Mouse (Mus musculus): ENCODE data around the gene Ang6. TPM values are rescaled to one million over a fixed set of nuclear protein-coding genes. Genes with fewer than 3 reads are reported as not detected.
"Not testable (repeated sequence)": the region's sequence is repeated elsewhere in the genome, so short reads cannot be mapped to it uniquely, and the experiment has no call there.

Gene Ang6
- not detected for total RNA-seq (2022)

- DNase-seq, result no peak
Observed at GRCm38 (mm10) chr14:44002169-44002568, at the start of gene Ang6. Ang6 (minus strand) TSS chr14:44002269.

- not testable (repeated sequence) for DNase-seq
Observed at GRCm38 (mm10) chr14:44046567-44046966, 44.5 kb upstream of the Ang6 start.

DNA sequence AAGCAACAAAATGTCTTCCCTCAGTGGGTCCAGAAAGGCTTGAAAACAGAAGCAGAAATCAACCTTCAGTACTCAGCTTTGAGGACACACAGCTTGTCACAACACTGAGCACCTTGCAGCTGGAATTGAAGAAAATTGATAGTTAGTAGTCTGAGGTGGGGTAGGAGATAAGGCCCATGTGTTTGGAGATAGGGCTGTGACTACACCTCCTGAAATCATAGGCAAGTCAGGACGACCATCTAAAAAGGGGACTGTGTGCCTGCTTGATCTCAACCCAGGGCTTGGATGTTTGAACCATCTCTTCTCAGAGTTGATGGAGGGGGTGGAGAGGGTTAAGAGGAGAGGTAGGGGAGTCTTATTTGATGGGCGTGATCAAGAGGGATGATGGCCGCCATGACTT is 29.8 kb upstream of the Ang6 start:
- DNase-seq, result not testable (repeated sequence)

DNA sequence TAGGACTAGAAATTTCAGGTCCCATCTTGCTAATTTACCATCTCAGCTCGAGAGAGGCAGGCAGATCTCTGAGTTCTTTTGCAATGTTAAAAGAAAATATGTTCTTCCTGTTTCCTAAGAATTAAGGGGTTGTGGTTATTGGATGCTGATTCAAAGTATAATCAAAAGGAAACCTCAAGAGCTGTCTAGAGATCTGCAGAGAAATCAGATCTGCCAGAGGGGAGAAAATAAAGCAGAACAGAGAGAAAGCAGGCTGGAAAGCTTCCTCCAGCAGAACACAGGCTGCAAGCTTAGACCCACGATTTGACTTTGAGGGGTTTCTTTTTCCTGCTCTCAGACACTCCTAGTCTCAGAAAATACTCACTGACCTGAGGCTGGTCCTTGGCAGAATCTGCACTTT is 7.6 kb upstream of the Ang6 start:
- DNase-seq, result not testable (repeated sequence)

- not testable (repeated sequence) for DNase-seq
Observed at GRCm38 (mm10) chr14:44008021-44008420, 6.0 kb upstream of the Ang6 start.

- DNase-seq, result no peak
Observed at GRCm38 (mm10) chr14:44001600-44001999, 469 bp downstream of the Ang6 start.

GRCm38 (mm10) chr14:43998455-43999000 is 3.5 kb downstream of the Ang6 start:
- DNase-seq, result not testable (repeated sequence)

DNA sequence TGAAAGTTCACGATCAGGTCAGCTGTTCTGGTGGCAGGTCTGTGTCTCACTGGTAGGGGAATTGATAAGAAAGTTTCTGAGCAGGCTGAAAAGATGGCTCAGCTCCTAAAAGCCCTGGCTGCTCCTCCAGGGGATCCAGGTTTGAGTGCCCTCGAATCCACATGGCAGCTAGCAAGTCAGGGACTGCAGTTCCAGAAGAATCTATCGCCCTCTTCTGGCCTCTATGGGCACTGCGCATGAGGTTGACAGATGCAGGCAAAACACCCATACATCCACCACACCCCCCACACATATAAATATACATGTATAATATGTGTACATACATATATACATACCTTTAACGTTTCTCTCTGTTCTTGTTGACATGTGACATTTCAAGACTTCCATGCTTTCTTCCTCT is 14.7 kb downstream of the Ang6 start:
- DNase-seq, result peak; percentile 26

DNA sequence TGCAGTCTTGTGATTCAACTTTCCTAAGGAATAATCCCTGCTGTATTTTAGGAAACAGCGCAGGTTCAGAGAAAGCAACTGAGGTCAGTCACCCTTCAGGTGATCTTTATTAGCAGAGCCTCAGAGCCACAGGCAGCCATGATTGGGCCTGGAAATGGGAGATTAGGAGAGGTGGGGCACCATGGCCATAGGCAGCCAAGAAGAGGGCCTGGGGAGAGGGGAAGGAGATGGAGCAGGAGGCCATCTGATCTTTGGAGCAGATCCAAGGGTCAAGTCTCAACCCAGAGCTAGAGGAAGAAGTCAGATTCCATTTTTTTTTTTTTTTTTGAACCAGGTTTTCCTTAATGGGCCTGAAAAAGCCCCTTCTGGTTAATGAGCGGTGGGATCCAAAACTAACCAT is 15.9 kb downstream of the Ang6 start:
- DNase-seq, result no peak

GRCm38 (mm10) chr14:43983897-43984296 is 18.2 kb downstream of the Ang6 start:
- peak; percentile 12 for DNase-seq

DNA sequence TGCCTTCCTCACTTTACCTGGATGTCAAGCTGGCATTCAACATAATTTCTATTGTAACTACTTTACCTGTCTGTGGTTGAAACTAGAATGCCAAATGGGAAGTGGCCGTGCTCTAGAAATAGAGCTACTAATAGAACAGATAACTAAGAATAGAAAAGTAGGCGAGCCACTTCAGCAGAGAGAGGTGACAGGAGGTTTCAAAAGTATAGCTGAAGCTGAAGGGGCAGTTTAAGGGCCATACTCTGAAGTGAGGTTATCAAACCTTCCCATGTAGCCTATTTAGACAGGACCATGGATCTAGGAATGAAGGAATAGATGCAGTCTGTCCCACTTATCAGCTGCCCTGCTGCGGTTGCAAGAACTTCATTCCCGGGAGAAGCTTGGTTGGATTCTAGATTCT is 18.6 kb downstream of the Ang6 start:
- no peak for DNase-seq

DNA sequence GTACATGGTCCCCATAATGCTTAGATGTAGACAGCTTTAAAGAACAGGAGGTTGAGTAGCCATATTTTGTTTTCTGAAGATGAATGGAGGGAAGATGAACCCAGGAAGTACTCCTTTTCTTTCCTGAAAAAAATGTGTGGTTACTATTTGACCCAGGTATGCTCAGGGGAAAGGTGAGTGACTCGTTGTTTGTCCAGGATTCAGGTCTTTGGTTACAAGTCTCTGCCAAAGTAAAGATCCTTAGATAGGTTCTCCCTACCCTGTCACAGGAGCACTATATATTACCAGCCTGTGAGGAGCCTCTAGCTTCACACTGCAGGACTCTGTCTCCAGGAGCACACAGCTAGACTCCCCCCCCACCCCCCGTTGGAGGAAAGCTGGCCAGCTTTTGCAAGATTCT is 45.3 kb downstream of the Ang6 start, which contains the start of gene Ang5:
Gene Ang5, plus strand, starts transcription at position 301 of the 400 bp plus-strand sequence.
- DNase-seq, result not testable (repeated sequence)

- DNase-seq, result not testable (repeated sequence)
Observed at GRCm38 (mm10) chr14:43955074-43955473, 47.0 kb downstream of the Ang6 start.

DNA sequence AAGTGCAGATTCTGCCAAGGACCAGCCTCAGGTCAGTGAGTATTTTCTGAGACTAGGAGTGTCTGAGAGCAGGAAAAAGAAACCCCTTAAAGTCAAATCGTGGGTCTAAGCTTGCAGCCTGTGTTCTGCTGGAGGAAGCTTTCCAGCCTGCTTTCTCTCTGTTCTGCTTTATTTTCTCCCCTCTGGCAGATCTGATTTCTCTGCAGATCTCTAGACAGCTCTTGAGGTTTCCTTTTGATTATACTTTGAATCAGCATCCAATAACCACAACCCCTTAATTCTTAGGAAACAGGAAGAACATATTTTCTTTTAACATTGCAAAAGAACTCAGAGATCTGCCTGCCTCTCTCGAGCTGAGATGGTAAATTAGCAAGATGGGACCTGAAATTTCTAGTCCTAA is 48.7 kb downstream of the Ang6 start:
- DNase-seq, result not testable (repeated sequence)

Other genes starting within 250 kb of the Ang6 start
- gene Gm8180, start 217.5 kb downstream of the Ang6 start, total RNA-seq (2022), result not detected
- gene Ear1, start 126.8 kb downstream of the Ang6 start, total RNA-seq (2022), result not detected
- gene Ear10, start 78.7 kb downstream of the Ang6 start, total RNA-seq (2022), result not detected
- 1 to 10 TPM in 3 of 4 experiments, under 1 TPM in 1; 0.92 to 4.9 (median 2.6) TPM for gene Gm8113, start 76.9 kb downstream of the Ang6 start, total RNA-seq (2022)
- gene Ang5, start 45.2 kb downstream of the Ang6 start, total RNA-seq (2022), result not detected
- 1 to 10 TPM; 1.2 to 4.0 (median 1.3) TPM for gene Ear2, start 100.4 kb upstream of the Ang6 start, total RNA-seq (2022)
- not detected for gene Gm3327, start 121.6 kb upstream of the Ang6 start, total RNA-seq (2022)
- not detected for gene Gm8212, start 195.4 kb upstream of the Ang6 start, total RNA-seq (2022)
- not detected for gene 4930503E14Rik, start 211.0 kb upstream of the Ang6 start, total RNA-seq (2022)

Data from adrenal gland, adult 8-10 months (tissue).